Mouse (Mus musculus): ENCODE results near the gene Podxl2. TPM values are rescaled to one million over a fixed set of nuclear protein-coding genes. Genes with fewer than 3 reads are reported as not detected.

Podxl2 gene
- polyA plus RNA-seq (2012; rRNA removed) = 1.2 and 2.6 TPM in 2 replicates

DNA sequence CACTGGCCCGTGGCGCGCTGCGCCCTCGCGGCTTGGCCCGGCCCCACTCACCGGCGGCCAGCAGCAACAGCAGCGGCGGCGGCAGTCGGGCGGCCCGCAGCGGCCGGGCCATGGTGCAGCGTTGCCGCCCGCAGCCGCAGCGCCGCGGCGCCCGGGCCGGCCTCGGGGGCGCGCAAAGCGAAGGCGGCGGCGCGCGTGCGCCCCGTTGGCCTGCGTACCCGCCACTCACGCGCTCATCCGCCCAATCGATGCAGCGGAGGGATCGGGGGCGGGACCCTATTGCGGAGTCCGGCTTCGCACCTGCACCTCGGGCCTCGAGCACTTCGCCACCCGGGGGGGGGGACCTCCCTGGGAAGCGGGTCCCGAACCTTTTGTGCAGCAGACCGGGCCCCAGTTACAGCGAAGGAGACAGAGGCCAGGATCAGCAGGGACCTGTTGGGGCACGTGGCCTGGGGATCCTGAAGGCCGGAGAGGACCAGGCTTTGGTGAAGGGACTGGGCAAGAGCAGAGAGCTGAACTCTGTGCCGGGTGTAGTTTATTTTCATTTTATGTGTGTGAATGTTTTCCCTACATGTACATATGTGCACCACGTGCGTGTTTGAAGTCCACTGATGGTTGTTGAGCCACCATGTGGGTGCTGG is at the start of gene Podxl2:
TSS of gene Podxl2 (minus strand) at position 177 of the 641 bp plus-strand sequence.

DNA sequence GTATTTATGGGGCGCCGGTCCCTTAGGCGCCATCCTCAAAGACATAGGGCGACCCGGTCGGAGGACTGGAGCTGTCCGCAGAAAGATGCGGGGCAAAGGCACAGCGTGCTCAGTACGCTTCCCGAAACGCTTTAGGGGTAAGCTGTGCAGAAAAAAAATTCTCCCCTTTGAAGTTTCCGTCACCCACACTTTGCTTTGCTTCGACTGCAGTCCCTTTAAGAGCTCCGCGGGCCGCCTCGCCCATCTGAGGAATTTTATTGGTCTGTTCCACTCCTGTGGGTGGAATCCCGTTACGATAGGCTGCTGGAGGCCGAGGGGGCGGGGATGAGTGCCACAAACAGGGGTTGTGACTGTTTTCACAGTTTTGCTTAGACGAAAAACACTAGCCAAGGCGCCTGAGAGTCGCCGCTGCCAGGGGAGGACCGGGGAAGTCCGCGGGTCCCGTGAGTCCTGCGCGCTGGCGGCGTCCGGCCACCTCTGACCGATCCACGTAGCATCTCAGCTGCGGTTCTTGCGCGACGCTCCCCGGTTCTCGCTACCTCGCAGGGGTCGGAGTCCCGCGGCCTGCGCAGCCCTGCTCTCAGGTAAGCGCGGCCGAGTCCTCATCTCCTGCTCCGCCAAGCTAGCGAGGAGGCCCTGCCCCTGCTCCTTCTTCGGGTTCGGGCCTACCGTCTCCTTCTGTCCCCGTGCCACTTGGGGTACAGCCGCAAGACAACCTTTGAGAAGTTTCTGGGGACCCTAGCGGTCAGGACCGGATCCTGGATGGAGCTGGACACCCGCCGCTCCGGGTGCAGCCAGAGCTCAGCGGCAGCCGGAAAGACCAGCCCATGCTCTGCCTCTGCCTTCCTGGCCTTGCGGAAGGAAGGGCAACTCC is 27.3 kb upstream of the Podxl2 start, which contains the start of gene Tpra1:
TSS of gene Tpra1 (plus strand) at position 305 of the 874 bp plus-strand sequence.

DNA sequence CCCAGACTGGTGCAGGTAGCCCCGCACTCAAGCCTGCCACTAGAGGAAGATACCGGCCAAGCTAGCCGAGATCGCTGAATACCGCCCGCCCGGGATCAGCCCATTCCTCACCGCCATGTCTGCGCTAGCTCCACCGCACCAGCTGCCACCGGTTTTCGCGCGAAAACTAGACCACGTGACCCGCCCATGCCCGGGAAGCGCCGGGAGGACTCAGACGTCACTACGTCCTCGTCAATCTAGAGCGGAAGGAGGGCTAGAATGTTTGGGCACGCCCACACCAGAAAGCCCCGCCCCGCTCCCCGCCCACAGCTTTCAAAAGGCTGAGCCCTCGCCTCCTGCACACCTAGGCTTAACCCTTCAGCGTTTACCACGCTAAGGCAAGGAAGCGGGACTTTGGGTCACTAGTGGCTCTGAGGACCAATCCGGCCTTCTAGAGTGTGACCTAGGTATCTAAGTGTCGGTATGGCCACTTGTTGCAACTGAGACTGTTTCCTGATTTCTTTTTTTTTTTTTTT is 23.7 kb upstream of the Podxl2 start, which contains the start of gene Mcm2:
TSS of gene Mcm2 (minus strand) at position 247 of the 515 bp plus-strand sequence.

GRCm38 (mm10) chr6:88841781-88842689 is 32.8 kb downstream of the Podxl2 start, which contains the start of gene Abtb1:
Gene Abtb1 (minus strand): TSS chr6:88841984.

Other genes starting within 250 kb of the Podxl2 start
- gene Kbtbd12, start 237.1 kb downstream of the Podxl2 start, polyA plus RNA-seq (2012; rRNA removed) = 0.63 and 0.77 TPM in 2 replicates
- gene Mgll, start 150.6 kb downstream of the Podxl2 start, polyA plus RNA-seq (2012; rRNA removed) = 13.7 and 17.0 TPM in 2 replicates
- gene Abtb1, start 33.1 kb downstream of the Podxl2 start, polyA plus RNA-seq (2012; rRNA removed) = 36.4 and 39.9 TPM in 2 replicates
- gene Mcm2, start 23.7 kb upstream of the Podxl2 start, polyA plus RNA-seq (2012; rRNA removed) = 107 and 118 TPM in 2 replicates
- gene Tpra1, start 27.2 kb upstream of the Podxl2 start, polyA plus RNA-seq (2012; rRNA removed) = 38.9 and 48.6 TPM in 2 replicates